Mouse (Mus musculus) hindbrain, postnatal 0 days (tissue): ENCODE measurements around the gene Trdmt1. TPM values are rescaled to one million over a fixed set of nuclear protein-coding genes. Genes with fewer than 3 reads are reported as not detected.

Experiments used
- ATAC-seq: fragments of 200-750 bp; cut with Nextera tagmentation; 2 replicates; pipeline ENCODE4 v1.8.0; 2017; ENCODE audit warnings: mild to moderate bottlenecking, moderate TSS enrichment, moderate library complexity
- DNase-seq: peaks from one replicate; pipeline ENCODE4 v3.0.0-alpha.2; 2015; ENCODE audit warnings: low spot score
- H3K27ac ChIP-seq: fragments of 300-500 bp; sonication (generic); 2 replicates; pipeline ENCODE4 v1.5.1; 2014; ENCODE audit warnings: mild to moderate bottlenecking
- H3K27me3 ChIP-seq: fragments of 300-500 bp; sonication (generic); 2 replicates; pipeline ENCODE4 v1.6.1; 2014; ENCODE audit warnings: low read length, mixed read lengths; ENCODE audit not compliant: insufficient read depth
- H3K36me3 ChIP-seq: fragments of 300-500 bp; sonication (generic); 2 replicates; pipeline ENCODE4 v1.6.1; 2014; ENCODE audit warnings: low read length, mixed read lengths; ENCODE audit not compliant: insufficient read depth
- H3K4me1 ChIP-seq: fragments of 300-500 bp; sonication (generic); 2 replicates; pipeline ENCODE4 v1.6.1; 2014; ENCODE audit warnings: antibody characterized with exemption, low read length, mixed read lengths; ENCODE audit not compliant: insufficient read depth
- H3K4me2 ChIP-seq: fragments of 300-500 bp; sonication (generic); 2 replicates; pipeline ENCODE4 v1.6.1; 2014; ENCODE audit warnings: low read depth, mild to moderate bottlenecking, low read length, moderate library complexity, mixed read lengths
- H3K4me3 ChIP-seq: fragments of 300-500 bp; sonication (generic); 2 replicates; pipeline ENCODE4 v1.5.1; 2014; ENCODE audit warnings: low read length
- H3K9ac ChIP-seq: fragments of 300-500 bp; sonication (generic); replicated peaks from 2 replicates; pipeline ENCODE4 v1.6.1; 2014; ENCODE audit warnings: mild to moderate bottlenecking, low read length, moderate library complexity, mixed read lengths
- H3K9me3 ChIP-seq: fragments of 300-500 bp; sonication (generic); 2 replicates; pipeline ENCODE4 v1.6.1; 2016; ENCODE audit warnings: low read length, mixed read lengths
- CTCF ChIP-seq: IDR thresholded peaks from 2 replicates; pipeline ENCODE4 v1.5.1; 2016; ENCODE audit warnings: antibody characterized with exemption, control low read depth, low read depth
- WGBS: fragments of 180-500 bp; shearing (Covaris S2); extraction: QIAGEN DNeasy Blood & Tissue Kit; methylation state at CpG from one replicate; pipeline ENCODE4 v1.1.7; 2014; 5-methylcytosine and 5-hydroxymethylcytosine counted together
- polyA plus RNA-seq: library from polyadenylated mRNA; unstranded; fragments of >200 nt; fragmentation: Nextera tagmentation; extraction: Ambion mirVana; gene quantifications from 2 replicates; pipeline ENCODE4 v1.2.1, GENCODE M21; 2015
- total RNA-seq: library from RNA; depleted of rRNA; stranded (reverse); fragments of >200 nt; gene quantifications from 2 replicates; pipeline ENCODE4 v1.2.3, GENCODE M21; 2014

Trdmt1 gene
- total and polyA plus RNA-seq, 2 experiments from 2014 or later = 6.1 to 6.2 TPM

DNA sequence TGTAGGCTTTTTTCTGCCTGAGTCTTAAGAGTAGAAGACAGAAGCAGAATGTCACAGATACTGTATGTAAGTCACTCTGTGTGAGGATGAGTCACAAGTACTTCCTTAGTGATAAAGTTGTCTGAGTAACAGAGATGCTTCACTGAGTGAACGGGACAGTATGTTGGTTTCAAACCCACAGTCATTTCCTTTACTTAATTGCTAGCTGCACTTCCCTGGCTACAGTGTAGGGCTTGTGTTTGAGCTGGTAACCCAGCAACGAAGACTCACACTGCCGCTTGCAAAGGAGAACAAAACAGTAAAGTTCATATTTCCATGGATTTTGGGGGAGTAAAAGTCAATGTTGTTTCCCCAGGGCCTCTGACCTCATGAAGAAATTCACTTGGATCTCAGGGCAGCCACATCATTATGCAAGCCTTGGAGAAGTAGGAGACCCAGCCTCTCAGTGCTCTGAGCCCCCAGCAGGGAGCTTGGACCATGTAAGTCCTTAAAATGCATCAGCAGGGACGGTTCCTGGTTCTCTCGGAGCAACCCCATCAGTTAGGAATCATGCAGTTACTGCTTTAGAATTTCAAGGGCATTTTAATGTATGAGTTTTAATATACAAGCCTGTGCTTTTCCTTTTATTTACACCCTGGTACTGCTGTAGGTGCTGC is 14.3 kb upstream of the Trdmt1 start:
- no peak overlapping the region for H3K4me2 ChIP-seq
- no peaks in the 10 kb centered on the region for H3K4me1 ChIP-seq
- no peak overlapping the region for H3K4me3 ChIP-seq
- DNase-seq (peak; percentile 12), ATAC-seq (0 out of 2 replicates have a peak, but pooled peaks have one; percentile 15)
- TF ChIP-seq CTCF = no peak
- no peak overlapping the region for H3K27ac ChIP-seq
- H3K9ac ChIP-seq = no peak overlapping the region
- H3K36me3 ChIP-seq = no peaks in the 10 kb centered on the region
- H3K9me3 ChIP-seq = no peaks in the 10 kb centered on the region
- 33% methylated on average over 5 of the region's 5 CpGs for WGBS
- no peaks in the 10 kb centered on the region for H3K27me3 ChIP-seq

DNA sequence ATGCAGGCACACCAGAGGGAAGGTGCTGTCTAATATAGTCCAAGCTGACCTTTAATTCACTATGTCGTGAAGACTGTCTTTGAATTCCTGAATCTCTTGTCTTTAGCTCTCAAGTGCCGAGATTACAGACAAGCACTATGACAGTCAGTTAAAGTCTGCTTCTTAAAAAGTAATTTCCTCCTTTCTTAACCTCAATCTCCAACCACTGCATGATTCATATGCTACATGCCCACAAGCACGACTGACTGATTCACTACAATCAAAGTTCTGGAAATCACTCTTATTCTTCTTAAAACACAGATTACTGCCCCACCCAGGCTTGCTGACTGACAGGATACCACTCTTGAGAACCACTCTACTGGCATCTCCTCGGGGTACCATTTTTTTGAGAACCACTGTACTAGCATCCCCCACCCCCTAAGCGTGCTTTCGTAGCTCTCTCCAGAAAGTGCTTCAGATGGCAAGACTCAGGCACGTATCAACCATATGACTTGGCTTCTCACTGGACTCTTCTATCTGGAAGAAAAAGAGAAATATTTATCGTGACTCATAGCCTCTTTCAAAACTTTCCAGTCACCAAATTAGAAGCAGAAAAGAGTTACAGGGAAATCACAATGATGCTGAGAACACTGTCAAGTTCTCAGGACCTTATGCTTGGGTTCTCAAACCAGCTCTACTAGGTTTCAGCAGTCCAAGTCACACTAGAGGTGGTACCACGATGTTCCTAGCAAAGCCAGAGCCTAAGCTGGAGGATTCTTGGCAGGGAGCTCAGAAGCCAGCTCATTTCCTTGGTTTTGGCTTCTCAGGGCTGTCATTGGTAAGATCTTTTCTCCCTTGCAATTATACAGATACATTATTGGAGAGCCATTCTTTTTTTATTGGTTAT is 12.9 kb upstream of the Trdmt1 start:
- Histone ChIP-seq H3K9me3 (no peaks in the 10 kb centered on the region), H3K4me2 (no peak overlapping the region), H3K27me3 (no peaks in the 10 kb centered on the region), H3K4me3 (no peak overlapping the region), H3K36me3 (no peaks in the 10 kb centered on the region), H3K9ac (no peak overlapping the region), H3K4me1 (no peaks in the 10 kb centered on the region), H3K27ac (no peak overlapping the region)
- ATAC-seq (no peak), DNase-seq (no peak)
- WGBS = 84% methylated on average over 9 of the region's 9 CpGs
- no peak for TF ChIP-seq CTCF

DNA sequence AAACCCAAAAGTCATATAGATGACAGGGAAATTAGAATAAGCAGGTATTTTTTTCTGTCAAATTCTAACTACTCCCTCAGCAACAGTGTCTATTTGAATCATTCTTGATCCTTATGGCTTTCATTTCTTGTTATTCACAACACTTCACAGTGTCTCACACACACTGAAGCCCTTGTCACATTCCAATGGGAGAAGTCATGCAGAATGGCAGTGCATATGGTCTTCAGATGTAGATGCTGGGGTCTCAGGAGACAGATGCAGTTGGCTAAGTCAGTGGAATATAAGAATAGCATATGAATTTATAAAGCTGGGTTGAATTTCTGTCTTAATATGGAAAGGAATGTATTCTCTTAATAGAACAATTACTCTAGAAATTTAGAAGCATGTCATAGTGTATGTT is 11.8 kb upstream of the Trdmt1 start:
- H3K27me3 ChIP-seq = no peaks in the 10 kb centered on the region
- no peak overlapping the region for H3K9ac ChIP-seq
- no peak for ATAC-seq
- H3K36me3 ChIP-seq = no peaks in the 10 kb centered on the region
- DNase-seq = peak; percentile 23
- H3K9me3 ChIP-seq = no peaks in the 10 kb centered on the region
- H3K4me3 ChIP-seq = no peak overlapping the region
- H3K4me2 ChIP-seq = no peak overlapping the region
- no peaks in the 10 kb centered on the region for H3K4me1 ChIP-seq
- TF ChIP-seq CTCF = no peak
- no peak overlapping the region for H3K27ac ChIP-seq

DNA sequence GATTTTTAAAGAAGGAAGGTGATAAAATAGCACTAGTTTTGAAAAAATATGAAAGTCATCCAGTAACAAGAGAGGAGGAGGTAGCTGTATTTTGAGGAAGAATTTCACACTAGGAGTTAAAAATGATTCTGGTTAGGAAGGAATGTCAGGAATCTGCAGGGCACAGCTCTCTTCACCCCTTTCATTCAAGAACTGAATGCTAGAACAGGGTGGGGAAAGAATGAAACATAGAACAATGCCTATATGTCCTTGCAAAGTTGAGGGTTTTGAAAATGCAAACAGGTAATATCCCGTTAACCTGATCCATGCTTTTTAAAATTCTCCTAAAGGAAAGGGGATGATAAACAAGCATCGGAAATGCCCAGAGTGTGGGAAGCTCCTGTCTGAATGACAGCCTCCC is 9.5 kb upstream of the Trdmt1 start:
- TF ChIP-seq CTCF = no peak
- H3K27me3 ChIP-seq = no peaks in the 10 kb centered on the region
- H3K27ac ChIP-seq = no peak overlapping the region
- H3K4me2 ChIP-seq = no peak overlapping the region
- H3K9ac ChIP-seq = no peak overlapping the region
- no peak overlapping the region for H3K4me3 ChIP-seq
- no peak for DNase-seq
- H3K9me3 ChIP-seq = no peaks in the 10 kb centered on the region
- no peak for ATAC-seq
- no peaks in the 10 kb centered on the region for H3K36me3 ChIP-seq
- WGBS = 52% methylated on average over 2 of the region's 2 CpGs
- H3K4me1 ChIP-seq = no peaks in the 10 kb centered on the region

DNA sequence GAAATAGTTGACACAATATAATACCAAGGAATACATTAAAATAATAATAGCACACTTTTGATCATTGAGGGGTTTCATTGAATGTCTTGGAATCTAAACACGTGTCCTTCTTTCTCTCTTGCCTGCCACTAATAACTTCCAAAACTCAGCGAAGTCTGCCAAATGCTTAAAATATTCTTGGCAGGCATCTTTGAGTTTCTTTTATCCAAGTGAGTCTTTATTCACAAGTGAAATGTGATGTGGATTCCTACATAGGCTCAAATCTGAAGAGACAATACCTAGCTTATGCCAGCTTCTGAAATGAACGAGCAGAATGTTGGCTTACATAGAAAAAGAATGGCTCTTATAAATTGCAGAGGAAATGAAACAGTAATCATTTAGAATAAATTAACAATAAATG is 4.3 kb upstream of the Trdmt1 start:
- DNase-seq (no peak), ATAC-seq (no peak)
- no peak overlapping the region for H3K4me3 ChIP-seq
- no peak for TF ChIP-seq CTCF
- H3K27me3 ChIP-seq = no peaks in the 10 kb centered on the region
- no peak overlapping the region for H3K4me2 ChIP-seq
- H3K36me3 ChIP-seq = no peaks in the 10 kb centered on the region
- 46% methylated on average over 3 of the region's 3 CpGs for WGBS
- no peak overlapping the region for H3K9ac ChIP-seq
- H3K4me1 ChIP-seq = no peaks in the 10 kb centered on the region
- H3K9me3 ChIP-seq = no peaks in the 10 kb centered on the region
- H3K27ac ChIP-seq = no peak overlapping the region

DNA sequence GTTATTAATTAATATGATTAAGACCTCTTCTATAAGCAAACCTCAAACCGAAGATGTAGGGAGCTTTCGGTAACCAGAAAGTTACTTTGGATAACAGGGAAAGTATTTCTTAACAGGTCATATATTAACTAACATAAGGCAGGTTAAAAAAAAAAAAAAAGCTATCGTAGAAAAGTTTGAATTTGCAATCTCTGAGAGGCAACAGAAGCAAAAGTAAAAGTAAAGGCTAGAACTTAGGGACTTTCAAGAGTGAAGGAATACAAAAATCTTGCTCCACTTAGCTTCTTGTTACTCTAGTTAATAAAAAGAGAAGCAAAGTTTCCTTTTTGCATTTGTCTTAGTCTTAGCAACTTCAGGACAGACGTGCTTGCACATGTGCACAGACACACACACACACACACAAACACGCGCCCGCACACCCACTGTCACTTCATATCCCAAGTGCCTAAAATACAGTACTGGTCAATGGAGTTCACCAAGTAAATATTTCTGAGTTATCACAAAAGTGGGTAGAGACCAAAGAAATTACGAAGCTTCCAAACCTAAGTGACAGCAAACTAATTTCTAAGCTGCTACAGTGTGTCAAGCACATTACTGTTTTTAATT is 846 bp downstream of the Trdmt1 start:
- H3K4me2 ChIP-seq = peak overlapping the region; percentile 68
- WGBS = 33% methylated on average over 8 of the region's 8 CpGs
- ATAC-seq (peak; percentile 6; the same call in 1 of the 2 replicates), DNase-seq (peak; percentile 27)
- no peaks in the 10 kb centered on the region for H3K27me3 ChIP-seq
- peak overlapping the region; percentile 72 for H3K9ac ChIP-seq
- no peaks in the 10 kb centered on the region for H3K4me1 ChIP-seq
- peak overlapping the region; percentile 63 for H3K4me3 ChIP-seq
- no peak for TF ChIP-seq CTCF
- H3K36me3 ChIP-seq = no peaks in the 10 kb centered on the region
- H3K27ac ChIP-seq = peak overlapping the region; percentile 92
- H3K9me3 ChIP-seq = no peaks in the 10 kb centered on the region
